Mouse (Mus musculus) heart, adult 2 months (tissue): ENCODE results near the gene Scarb1.

Experiments
- CTCF ChIP-seq: fragments of 200-600 bp; IDR thresholded peaks from 2 replicates; pipeline ENCODE4 v1.8.1; 2022; ENCODE audit warnings: antibody characterized with exemption, mild to moderate bottlenecking, moderate library complexity
- EP300 ChIP-seq: fragments of 200-500 bp; IDR thresholded peaks from 2 replicates; pipeline ENCODE4 v1.6.1; 2011; ENCODE audit warnings: low read depth, low read length, control low read depth; ENCODE audit not compliant: insufficient read depth
- POLR2A ChIP-seq: fragments of 200-500 bp; IDR thresholded peaks from 2 replicates; pipeline ENCODE4 v1.6.1; 2011; ENCODE audit warnings: mild to moderate bottlenecking, low read depth, low read length, control low read depth; ENCODE audit not compliant: insufficient read depth

DNA sequence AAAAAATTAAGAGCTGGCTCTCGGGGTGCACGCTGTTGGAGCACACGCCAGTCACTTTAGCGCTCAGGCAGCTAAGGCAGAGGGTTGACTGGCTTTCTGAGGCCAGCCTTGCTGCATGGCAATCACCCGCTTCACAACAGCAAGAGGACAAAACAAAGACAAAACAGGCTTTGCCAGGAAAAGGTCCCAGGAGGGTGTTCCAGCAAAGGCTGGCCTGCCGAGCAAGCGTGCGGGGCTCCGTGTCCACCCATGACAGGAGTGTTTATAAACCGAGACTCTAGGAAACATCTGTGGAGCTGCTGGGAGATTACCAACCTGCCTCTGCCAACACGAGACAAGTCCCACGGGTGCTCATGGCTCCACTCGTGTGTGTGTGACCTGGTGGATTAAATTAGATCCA, 34.1 kb downstream of the Scarb1 start:
- TF ChIP-seq POLR2A = no peak
- no peak for TF ChIP-seq CTCF
- no peak for TF ChIP-seq EP300
